Mouse (Mus musculus) midbrain, embryonic 10.5 days (tissue): ENCODE data around the gene Rftn2. TPM values are rescaled to one million over a fixed set of nuclear protein-coding genes. Genes with fewer than 3 reads are reported as not detected.

ENCODE experiments used
- DNase-seq: peaks from one replicate; pipeline ENCODE4 v3.0.0-alpha.2; 2017; ENCODE audit warnings: low spot score
- H3K27ac ChIP-seq: fragments of 300-500 bp; sonication (generic); replicated peaks from 2 replicates; pipeline ENCODE4 v1.5.1; 2016; ENCODE audit warnings: mild to moderate bottlenecking
- H3K27me3 ChIP-seq: fragments of 300-500 bp; sonication (generic); 2 replicates; pipeline ENCODE4 v1.6.1; 2016; ENCODE audit warnings: low read depth, mild to moderate bottlenecking; ENCODE audit not compliant: poor library complexity, severe bottlenecking
- H3K36me3 ChIP-seq: fragments of 300-500 bp; sonication (generic); 2 replicates; pipeline ENCODE4 v1.6.1; 2016; ENCODE audit warnings: mild to moderate bottlenecking, moderate library complexity
- H3K4me1 ChIP-seq: fragments of 300-500 bp; sonication (generic); 2 replicates; pipeline ENCODE4 v1.6.1; 2016
- H3K4me3 ChIP-seq: fragments of 300-500 bp; sonication (generic); 2 replicates; pipeline ENCODE4 v1.5.1; 2016; ENCODE audit warnings: mild to moderate bottlenecking, moderate library complexity
- H3K9me3 ChIP-seq: fragments of 300-500 bp; sonication (generic); replicated peaks from 2 replicates; pipeline ENCODE4 v1.6.1; 2016; ENCODE audit warnings: mild to moderate bottlenecking
- WGBS: fragments of 180-500 bp; shearing (Covaris S2); methylation state at CpG from one replicate; pipeline ENCODE4 v1.1.7; 2016; 5-methylcytosine and 5-hydroxymethylcytosine counted together
- polyA plus RNA-seq: library from polyadenylated mRNA; unstranded; fragments of >200 nt; fragmentation: Nextera tagmentation; extraction: Ambion mirVana; gene quantifications from 2 replicates; pipeline ENCODE4 v1.2.1, GENCODE M21; 2016

Gene Rftn2
- polyA plus RNA-seq, 1 experiment from 2014 or later: 5.8 TPM

DNA sequence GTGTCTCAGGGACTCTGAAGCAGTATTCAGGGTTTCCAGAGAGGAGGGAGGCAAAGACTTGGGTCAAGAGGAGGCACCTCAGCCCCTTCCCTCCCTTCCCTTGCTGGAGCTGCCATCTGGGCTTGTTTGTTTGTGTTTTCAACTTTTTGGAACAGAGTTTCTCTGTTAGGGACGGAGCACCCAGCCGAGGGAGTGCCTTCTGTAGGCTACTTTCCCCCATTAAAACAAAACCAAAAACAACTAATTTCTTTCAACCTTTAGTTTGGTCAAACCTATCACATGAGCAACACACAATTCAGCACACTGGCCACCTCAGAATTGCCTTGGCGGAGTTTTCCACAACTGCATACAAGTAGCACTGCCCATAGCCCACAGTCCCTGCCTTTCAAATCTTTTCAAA lies 1.2 kb downstream of the Rftn2 start:
- Histone ChIP-seq H3K27me3 (peaks cover 26% of the 10 kb centered on the region), H3K4me1 (peaks cover 19% of the 10 kb centered on the region), H3K27ac (no peak overlapping the region), H3K4me3 (peak overlapping the region; percentile 58; the same call in 1 of the 2 replicates), H3K9me3 (no peaks in the 10 kb centered on the region), H3K36me3 (no peaks in the 10 kb centered on the region)
- DNase-seq: no peak
- 37% methylated on average over 3 of the region's 3 CpGs for WGBS

DNA sequence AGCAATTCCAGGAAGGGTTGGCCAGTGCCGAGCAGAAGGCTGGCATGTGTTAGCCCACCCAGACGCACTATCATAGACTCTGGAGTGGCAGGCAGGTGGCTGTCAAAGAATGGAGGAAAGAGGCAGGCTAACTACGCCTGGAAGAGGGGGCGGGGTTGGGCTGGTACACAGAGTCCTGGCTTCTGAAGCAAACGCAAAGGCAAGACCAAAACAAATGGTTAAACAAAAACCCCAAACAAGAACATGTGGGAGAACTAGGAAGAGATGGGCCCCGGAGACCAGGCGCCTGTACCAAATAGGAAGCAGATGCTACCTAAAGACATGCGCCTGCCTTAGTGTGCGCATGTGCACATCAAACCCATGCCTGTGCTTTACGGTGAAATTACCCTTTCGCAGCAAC lies 2.5 kb downstream of the Rftn2 start:
- Histone ChIP-seq H3K4me3 (no peak overlapping the region), H3K27ac (no peak overlapping the region), H3K9me3 (no peaks in the 10 kb centered on the region), H3K4me1 (peaks cover 19% of the 10 kb centered on the region), H3K36me3 (no peaks in the 10 kb centered on the region), H3K27me3 (peaks cover 26% of the 10 kb centered on the region)
- no peak for DNase-seq
- 71% methylated on average over 11 of the region's 11 CpGs for WGBS

DNA sequence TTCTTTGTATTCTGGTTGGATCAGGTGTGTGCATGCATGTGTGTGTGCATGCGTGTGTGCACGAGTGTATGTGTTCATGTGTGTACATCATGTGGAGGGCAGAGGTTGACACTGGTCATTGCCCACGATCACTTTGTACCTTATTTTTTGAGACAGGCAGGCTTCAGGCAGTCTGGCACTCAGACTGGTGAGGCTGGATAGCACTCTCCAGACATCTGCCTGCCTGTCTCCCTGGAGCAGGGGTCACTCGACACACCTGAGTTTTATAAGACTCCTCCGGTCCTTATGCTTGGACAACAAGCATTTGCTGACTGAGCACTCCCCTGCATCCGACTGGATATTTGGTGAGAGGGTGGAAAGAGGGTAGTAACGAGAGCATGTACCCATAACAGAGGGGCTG lies 3.6 kb downstream of the Rftn2 start:
- H3K4me1 ChIP-seq: peaks cover 19% of the 10 kb centered on the region
- no peak for DNase-seq
- no peak overlapping the region for H3K27ac ChIP-seq
- 88% methylated on average over 7 of the region's 7 CpGs for WGBS
- H3K4me3 ChIP-seq: no peak overlapping the region
- no peaks in the 10 kb centered on the region for H3K9me3 ChIP-seq
- peaks cover 25% of the 10 kb centered on the region for H3K27me3 ChIP-seq
- H3K36me3 ChIP-seq: no peaks in the 10 kb centered on the region

DNA sequence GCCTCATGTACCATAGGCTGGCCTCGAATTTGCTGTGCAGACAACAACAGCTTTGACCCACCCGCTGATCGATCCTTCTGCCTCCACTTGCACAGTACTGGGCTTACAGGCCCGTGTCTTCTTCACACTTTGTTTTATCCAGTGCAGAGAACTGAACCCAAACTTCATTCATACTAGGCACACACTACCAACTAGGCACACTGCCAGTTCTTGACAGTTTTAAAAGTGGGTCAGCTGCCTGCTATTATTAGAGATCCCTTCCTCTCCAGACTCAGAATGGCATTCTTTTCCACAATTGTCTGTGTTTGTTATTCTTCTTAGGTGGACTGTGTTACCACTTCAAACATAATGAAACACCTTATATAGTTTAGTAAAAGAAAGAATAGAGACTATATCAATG lies 5.2 kb downstream of the Rftn2 start:
- Histone ChIP-seq H3K36me3 (no peaks in the 10 kb centered on the region), H3K27me3 (peaks cover 17% of the 10 kb centered on the region), H3K27ac (no peak overlapping the region), H3K4me3 (no peak overlapping the region), H3K9me3 (no peaks in the 10 kb centered on the region), H3K4me1 (peaks cover 14% of the 10 kb centered on the region)
- DNase-seq: no peak
- 80% methylated on average over 4 of the region's 4 CpGs for WGBS

DNA sequence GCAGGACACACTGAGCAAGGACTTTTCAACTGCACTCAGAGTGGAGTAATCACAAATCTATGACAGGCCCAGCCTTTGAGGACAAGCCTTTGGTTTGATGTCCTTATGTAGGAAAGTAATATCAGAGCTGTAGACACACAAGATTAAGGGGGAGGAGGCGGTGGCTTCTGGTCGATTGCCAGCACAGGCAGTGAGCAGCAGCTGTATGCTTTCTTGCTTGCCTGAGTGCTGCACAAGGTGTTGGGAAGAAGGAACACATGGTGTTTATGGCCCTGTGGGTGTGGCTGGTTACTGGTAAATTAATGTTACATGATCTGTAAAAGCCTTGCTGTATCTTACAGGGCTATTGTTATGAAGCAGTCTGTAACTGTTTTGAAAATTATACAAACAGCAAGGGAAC lies 9.4 kb downstream of the Rftn2 start:
- DNase-seq: no peak
- Histone ChIP-seq H3K4me3 (no peak overlapping the region), H3K27me3 (no peaks in the 10 kb centered on the region), H3K36me3 (no peaks in the 10 kb centered on the region), H3K4me1 (no peaks in the 10 kb centered on the region), H3K9me3 (no peaks in the 10 kb centered on the region), H3K27ac (no peak overlapping the region)
- 87% methylated on average over 2 of the region's 2 CpGs for WGBS

DNA sequence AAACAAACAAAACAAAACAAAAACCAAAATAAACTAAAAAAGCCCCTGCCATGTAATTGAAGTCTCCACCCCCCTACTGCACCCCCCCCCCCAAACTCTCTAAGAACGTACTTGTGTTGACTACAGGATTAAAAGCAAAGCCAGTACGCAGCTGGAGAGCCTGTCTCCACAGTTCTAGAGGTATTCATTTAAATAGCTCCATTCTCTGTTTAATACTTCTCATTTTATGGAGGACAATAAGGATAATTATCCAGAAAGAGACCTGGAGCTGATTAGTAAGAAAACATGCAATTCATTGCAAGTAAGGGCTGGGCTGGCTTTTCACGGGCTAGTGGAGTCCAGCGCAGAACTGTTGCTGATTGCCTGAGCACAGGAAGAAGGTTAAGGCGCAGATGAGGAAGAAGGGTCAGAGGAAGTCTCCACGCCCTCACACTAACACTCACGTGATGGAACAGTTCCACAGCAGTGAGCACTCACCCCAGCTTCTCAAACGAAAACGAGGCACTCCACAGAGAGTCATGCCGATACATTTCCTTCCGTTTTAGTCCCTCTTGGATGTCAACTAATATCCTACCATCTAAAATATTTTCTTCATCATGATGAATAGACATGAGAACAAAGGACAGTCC lies 11.3 kb downstream of the Rftn2 start:
- WGBS: 70% methylated on average over 11 of the region's 11 CpGs
- H3K27ac ChIP-seq: no peak overlapping the region
- H3K4me3 ChIP-seq: no peak overlapping the region
- H3K9me3 ChIP-seq: no peaks in the 10 kb centered on the region
- DNase-seq: no peak
- H3K36me3 ChIP-seq: no peaks in the 10 kb centered on the region
- H3K4me1 ChIP-seq: peaks cover 11% of the 10 kb centered on the region
- 0 out of 2 replicates have a peak, but pooled peaks cover 8% of the 10 kb centered on the region for H3K27me3 ChIP-seq

DNA sequence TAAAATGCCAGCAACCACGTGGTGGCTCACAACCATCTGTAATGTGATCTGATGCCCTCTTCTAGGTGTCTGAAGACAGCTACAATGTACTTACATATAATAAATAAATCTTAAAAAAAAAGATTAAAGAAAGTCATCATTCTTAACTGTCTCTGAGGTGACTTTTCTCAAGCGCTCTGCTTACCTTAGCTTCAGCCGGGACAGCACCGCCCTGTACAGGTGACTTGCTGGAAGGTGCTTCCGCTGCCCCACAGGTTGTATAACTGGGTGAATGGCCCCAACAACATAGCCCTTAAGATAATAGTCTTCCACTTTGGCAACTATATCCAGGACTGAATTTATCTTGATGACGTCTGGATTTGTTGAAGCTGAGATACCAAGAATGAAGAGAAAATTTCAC lies 12.6 kb downstream of the Rftn2 start:
- 88% methylated on average over 6 of the region's 6 CpGs for WGBS
- Histone ChIP-seq H3K27me3 (0 out of 2 replicates have a peak, but pooled peaks cover 8% of the 10 kb centered on the region), H3K9me3 (no peaks in the 10 kb centered on the region), H3K4me1 (peaks cover 14% of the 10 kb centered on the region), H3K27ac (no peak overlapping the region), H3K4me3 (no peak overlapping the region), H3K36me3 (no peaks in the 10 kb centered on the region)
- DNase-seq: no peak

DNA sequence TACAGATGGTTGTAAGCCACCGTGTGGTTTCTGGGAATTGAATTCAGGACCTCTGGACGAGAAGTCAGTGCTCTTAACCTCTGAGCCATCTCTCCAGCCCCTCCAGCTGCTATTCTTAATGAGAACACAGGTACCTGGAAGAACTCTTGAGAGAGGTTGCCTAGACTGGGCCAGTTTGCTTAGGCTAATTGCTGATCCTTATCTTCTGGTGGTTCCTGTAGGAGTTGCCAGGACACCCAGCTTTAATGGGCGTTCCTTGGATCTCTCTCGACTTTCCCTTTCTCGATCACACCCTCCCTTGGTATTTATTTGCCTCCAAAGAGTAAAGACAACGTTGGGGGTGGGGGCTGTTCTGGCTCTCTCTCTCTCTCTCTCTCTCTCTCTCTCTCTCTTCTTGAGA lies 13.1 kb downstream of the Rftn2 start:
- Histone ChIP-seq H3K4me1 (peaks cover 14% of the 10 kb centered on the region), H3K36me3 (no peaks in the 10 kb centered on the region), H3K27me3 (0 out of 2 replicates have a peak, but pooled peaks cover 8% of the 10 kb centered on the region), H3K4me3 (no peak overlapping the region), H3K9me3 (no peaks in the 10 kb centered on the region), H3K27ac (no peak overlapping the region)
- WGBS: 86% methylated on average over 6 of the region's 6 CpGs
- DNase-seq: no peak

DNA sequence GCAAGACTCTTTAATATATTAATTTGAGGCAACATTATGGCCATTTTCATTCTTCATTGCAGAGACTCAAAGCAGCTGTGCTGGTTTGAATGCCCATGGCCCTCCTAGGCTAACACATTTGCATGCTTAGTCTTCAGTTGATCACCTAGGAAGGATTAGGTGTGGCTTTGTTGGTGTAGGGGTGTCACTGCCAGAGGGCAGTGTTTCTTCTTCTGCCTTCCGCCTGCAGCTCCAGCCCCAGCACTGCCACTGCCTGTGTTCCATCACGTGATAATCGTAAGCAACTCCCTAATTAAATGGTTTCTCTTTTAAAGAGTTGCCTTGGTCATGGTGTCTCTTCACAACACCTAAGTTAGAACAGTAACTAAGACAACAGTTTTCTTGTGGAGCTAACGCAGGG lies 13.8 kb downstream of the Rftn2 start:
- H3K9me3 ChIP-seq: no peaks in the 10 kb centered on the region
- WGBS: 75% methylated on average over 4 of the region's 4 CpGs
- no peak overlapping the region for H3K27ac ChIP-seq
- no peak overlapping the region for H3K4me3 ChIP-seq
- peaks cover 14% of the 10 kb centered on the region for H3K4me1 ChIP-seq
- 0 out of 2 replicates have a peak, but pooled peaks cover 8% of the 10 kb centered on the region for H3K27me3 ChIP-seq
- no peaks in the 10 kb centered on the region for H3K36me3 ChIP-seq
- no peak for DNase-seq

DNA sequence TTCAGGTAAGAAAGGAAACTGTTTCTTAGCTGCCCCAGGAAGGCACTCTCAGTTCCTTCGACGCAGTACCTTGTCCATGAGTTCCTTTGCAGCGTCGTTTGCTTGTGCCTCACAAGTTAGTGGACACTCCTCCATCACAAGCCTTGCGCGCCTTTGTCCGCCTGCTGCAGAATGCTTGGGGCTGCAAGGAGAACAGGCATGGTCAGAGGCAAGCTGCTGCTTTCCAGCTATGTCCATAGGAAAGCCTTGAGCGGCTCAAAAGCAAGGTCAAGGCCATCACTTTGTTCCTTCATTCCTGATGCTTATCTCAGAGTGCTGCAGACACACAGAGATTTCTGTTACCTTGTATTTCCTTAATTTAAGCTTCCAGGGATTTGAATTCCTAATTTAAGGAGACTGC lies 15.5 kb downstream of the Rftn2 start:
- Histone ChIP-seq H3K36me3 (no peaks in the 10 kb centered on the region), H3K4me3 (no peak overlapping the region), H3K27me3 (0 out of 2 replicates have a peak, but pooled peaks cover 8% of the 10 kb centered on the region), H3K27ac (peak overlapping the region; percentile 13; the same call in 1 of the 2 replicates), H3K9me3 (no peaks in the 10 kb centered on the region), H3K4me1 (peaks cover 20% of the 10 kb centered on the region)
- 80% methylated on average over 8 of the region's 8 CpGs for WGBS
- DNase-seq: no peak

DNA sequence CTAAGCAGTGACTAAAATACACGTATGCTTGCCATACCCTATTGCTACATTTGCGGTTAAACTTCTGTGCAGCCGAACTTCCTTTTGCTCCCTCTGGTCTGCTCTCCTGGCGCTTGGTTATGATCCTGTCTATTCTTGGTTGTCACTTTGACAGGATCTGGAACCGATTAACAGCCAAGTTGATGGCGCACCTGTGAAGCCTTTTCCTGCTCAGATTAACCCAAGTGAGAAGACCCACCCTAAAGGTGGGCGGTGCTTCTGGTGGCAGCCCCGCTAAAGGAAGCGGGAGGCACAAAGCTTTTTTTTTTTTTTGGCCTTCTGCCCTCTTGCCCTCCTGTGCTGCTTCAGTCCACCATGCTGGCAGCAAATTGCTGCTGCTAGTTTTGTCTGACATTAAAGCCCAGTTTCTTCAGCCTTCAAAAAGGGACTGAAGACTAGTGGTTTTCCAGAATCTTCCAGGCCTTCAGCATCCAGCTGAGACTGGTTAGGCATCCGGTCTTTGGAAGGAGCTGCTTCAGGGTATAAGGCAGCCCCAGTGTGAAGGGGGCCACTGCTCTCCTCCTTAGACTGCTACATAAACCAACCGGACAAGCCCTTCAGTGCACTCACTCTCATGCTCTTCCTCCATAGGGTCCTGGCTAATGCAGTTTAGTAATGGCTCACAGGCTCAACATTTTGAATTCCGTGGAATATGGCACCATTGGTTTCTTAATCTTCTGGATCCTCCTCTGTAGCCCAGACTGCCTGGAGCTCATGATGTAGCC lies 16.2 kb downstream of the Rftn2 start:
- Histone ChIP-seq H3K4me1 (peaks cover 25% of the 10 kb centered on the region), H3K36me3 (no peaks in the 10 kb centered on the region), H3K27me3 (0 out of 2 replicates have a peak, but pooled peaks cover 8% of the 10 kb centered on the region), H3K4me3 (no peak overlapping the region), H3K27ac (peak overlapping the region; percentile 13; the same call in 1 of the 2 replicates), H3K9me3 (no peaks in the 10 kb centered on the region)
- no peak for DNase-seq
- WGBS: 56% methylated on average over 12 of the region's 12 CpGs

DNA sequence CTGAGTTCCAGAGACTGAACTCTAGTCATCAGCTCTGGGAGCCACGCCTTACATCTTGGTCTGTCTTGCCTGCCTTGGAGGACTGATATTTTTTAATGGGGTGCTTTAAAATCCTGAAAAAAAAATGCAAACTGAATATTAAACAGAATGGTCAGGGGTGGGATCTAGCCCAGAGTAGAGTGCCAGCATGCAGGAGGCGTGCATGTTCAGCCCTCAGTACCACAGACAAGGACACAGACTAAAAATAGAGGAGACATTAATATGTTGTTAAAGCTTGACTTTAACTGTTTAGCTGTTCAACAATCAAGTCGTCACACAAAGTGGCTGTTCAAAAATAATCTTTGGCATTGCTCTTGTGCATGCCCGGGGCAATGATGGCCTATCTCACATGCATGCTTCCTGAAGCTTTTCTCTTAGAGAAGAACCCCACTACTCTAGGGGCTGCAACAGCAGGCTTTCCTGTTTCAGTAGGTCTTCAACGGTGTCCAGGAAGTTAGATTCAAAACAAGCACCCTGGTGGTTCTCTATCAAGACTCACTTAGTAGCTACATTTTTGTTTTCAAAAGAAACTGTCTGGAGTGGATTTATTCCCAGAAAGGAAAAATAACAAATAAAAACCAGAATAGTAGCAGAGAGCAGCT lies 18.0 kb downstream of the Rftn2 start:
- Histone ChIP-seq H3K27me3 (0 out of 2 replicates have a peak, but pooled peaks cover 12% of the 10 kb centered on the region), H3K36me3 (no peaks in the 10 kb centered on the region), H3K9me3 (no peaks in the 10 kb centered on the region), H3K4me3 (no peak overlapping the region), H3K27ac (no peak overlapping the region), H3K4me1 (peaks cover 34% of the 10 kb centered on the region)
- WGBS: 82% methylated on average over 5 of the region's 5 CpGs
- DNase-seq: no peak

DNA sequence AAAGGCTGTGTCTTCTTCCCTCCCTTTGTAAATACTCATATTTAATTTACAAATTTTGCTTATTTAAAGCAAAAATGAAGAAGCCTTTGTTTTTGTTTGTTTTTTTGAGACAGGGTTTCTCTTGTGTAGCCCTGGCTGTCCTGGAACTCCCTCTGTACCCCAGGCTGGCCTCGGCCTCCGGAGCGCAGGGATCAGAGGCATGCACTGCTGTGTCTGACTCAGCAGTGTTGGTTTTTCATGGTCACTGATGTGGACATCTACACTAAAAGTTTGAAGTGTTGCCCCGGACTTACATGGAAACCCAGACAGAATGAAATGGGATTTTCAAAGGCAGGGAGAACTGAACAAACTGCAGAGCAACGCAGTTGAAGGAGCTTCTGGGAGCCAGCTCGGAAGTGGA lies 19.0 kb downstream of the Rftn2 start:
- Histone ChIP-seq H3K36me3 (no peaks in the 10 kb centered on the region), H3K4me1 (peaks cover 34% of the 10 kb centered on the region), H3K9me3 (no peaks in the 10 kb centered on the region), H3K27ac (no peak overlapping the region), H3K27me3 (0 out of 2 replicates have a peak, but pooled peaks cover 13% of the 10 kb centered on the region), H3K4me3 (no peak overlapping the region)
- no peak for DNase-seq
- 92% methylated on average over 6 of the region's 6 CpGs for WGBS
